Mouse (Mus musculus): ENCODE results near the gene Leap2. TPM values are rescaled to one million over a fixed set of nuclear protein-coding genes. Genes with fewer than 3 reads are reported as not detected.

The Leap2 gene
- polyA plus RNA-seq, 1 experiment from 2014 or later, result 0.45 TPM

- DNase-seq (ENCODE audit: low spot score), result no peak
These were observed 11.2 kb downstream of the Leap2 start for GRCm38 (mm10) chr11:53411738-53412137.

GRCm38 (mm10) chr11:53403638-53404037 lies 19.3 kb downstream of the Leap2 start:
- no peak for DNase-seq (ENCODE audit: low spot score)
- Histone ChIP-seq H3K27ac (no peak overlapping the region), H3K27me3 (ENCODE audit: insufficient read depth, poor library complexity, severe bottlenecking) (no peaks in the 10 kb centered on the region), H3K4me3 (no peak overlapping the region), H3K4me1 (no peaks in the 10 kb centered on the region), H3K9me3 (no peaks in the 10 kb centered on the region), H3K36me3 (peaks cover 96% of the 10 kb centered on the region)
- 79% methylated on average over 1 of the region's 1 CpGs for WGBS

More at GRCm38 (mm10) chr11:53411738-53412137, 11.2 kb downstream of the Leap2 start:
- H3K27me3 ChIP-seq (ENCODE audit: insufficient read depth, poor library complexity, severe bottlenecking), result no peaks in the 10 kb centered on the region
- H3K27ac ChIP-seq, result no peak overlapping the region
- no peak overlapping the region for H3K4me3 ChIP-seq
- no peaks in the 10 kb centered on the region for H3K4me1 ChIP-seq
- H3K9me3 ChIP-seq, result no peaks in the 10 kb centered on the region
- peaks cover 94% of the 10 kb centered on the region for H3K36me3 ChIP-seq

- H3K27ac ChIP-seq, result no peak overlapping the region
- no peaks in the 10 kb centered on the region for H3K27me3 ChIP-seq (ENCODE audit: insufficient read depth, poor library complexity, severe bottlenecking)
- no peaks in the 10 kb centered on the region for H3K4me1 ChIP-seq
- H3K4me3 ChIP-seq, result no peak overlapping the region
- H3K9me3 ChIP-seq, result no peaks in the 10 kb centered on the region
- no peak for DNase-seq (ENCODE audit: low spot score)
- peaks cover 75% of the 10 kb centered on the region for H3K36me3 ChIP-seq
- WGBS, result 76% methylated on average over 1 of the region's 1 CpGs
These were observed 29.1 kb downstream of the Leap2 start for GRCm38 (mm10) chr11:53393856-53394255.

- peaks cover 51% of the 10 kb centered on the region for H3K36me3 ChIP-seq
- H3K4me1 ChIP-seq, result no peaks in the 10 kb centered on the region
- H3K9me3 ChIP-seq, result no peaks in the 10 kb centered on the region
- no peak overlapping the region for H3K27ac ChIP-seq
- WGBS, result 96% methylated on average over 2 of the region's 2 CpGs
- H3K4me3 ChIP-seq, result no peak overlapping the region
- no peaks in the 10 kb centered on the region for H3K27me3 ChIP-seq (ENCODE audit: insufficient read depth, poor library complexity, severe bottlenecking)
- DNase-seq (ENCODE audit: low spot score), result no peak
These were observed 39.1 kb downstream of the Leap2 start for GRCm38 (mm10) chr11:53383758-53384428.

- 80% methylated on average over 1 of the region's 1 CpGs for WGBS
- peaks cover 56% of the 10 kb centered on the region for H3K36me3 ChIP-seq
These were observed 44.1 kb downstream of the Leap2 start for GRCm38 (mm10) chr11:53378918-53379317.

More at GRCm38 (mm10) chr11:53378918-53379317, 44.1 kb downstream of the Leap2 start:
- DNase-seq (ENCODE audit: low spot score), result peak; percentile 79
- no peak overlapping the region for H3K27ac ChIP-seq
- no peak overlapping the region for H3K4me3 ChIP-seq
- H3K27me3 ChIP-seq (ENCODE audit: insufficient read depth, poor library complexity, severe bottlenecking), result no peaks in the 10 kb centered on the region
- H3K4me1 ChIP-seq, result no peaks in the 10 kb centered on the region
- H3K9me3 ChIP-seq, result no peaks in the 10 kb centered on the region

Small RNAs within 50 kb of the gene (microRNA-seq; reads per million reads assigned to microRNA genes)
- gene Mir6920, result not detected

Other genes with a start within 250 kb of the Leap2 start
- gene Hspa4, start 122.7 kb downstream of the Leap2 start, polyA plus RNA-seq (2016; fragmentation: Nextera tagmentation; extraction: Ambion mirVana), result 98.3 and 109 TPM in 2 replicates
- gene Zcchc10, start 98.5 kb downstream of the Leap2 start, polyA plus RNA-seq (2016; fragmentation: Nextera tagmentation; extraction: Ambion mirVana), result 19.2 and 21.9 TPM in 2 replicates
- 30.5 and 36.7 TPM in 2 replicates for gene Aff4, start 72.3 kb downstream of the Leap2 start, polyA plus RNA-seq (2016; fragmentation: Nextera tagmentation; extraction: Ambion mirVana)
- gene Uqcrq, start 7.7 kb upstream of the Leap2 start, polyA plus RNA-seq (2016; fragmentation: Nextera tagmentation; extraction: Ambion mirVana), result 854 and 1,100 TPM in 2 replicates
- gene Gdf9, start 7.9 kb upstream of the Leap2 start, polyA plus RNA-seq (2016; fragmentation: Nextera tagmentation; extraction: Ambion mirVana), result 0.74 and 1.5 TPM in 2 replicates
- 0.10 and 0.16 TPM in 2 replicates for gene Gm10447, start 33.9 kb upstream of the Leap2 start, polyA plus RNA-seq (2016; fragmentation: Nextera tagmentation; extraction: Ambion mirVana)
- 2.3 and 2.5 TPM in 2 replicates for gene Shroom1, start 34.0 kb upstream of the Leap2 start, polyA plus RNA-seq (2016; fragmentation: Nextera tagmentation; extraction: Ambion mirVana)
- gene Gm9837, start 47.3 kb upstream of the Leap2 start, polyA plus RNA-seq (2016; fragmentation: Nextera tagmentation; extraction: Ambion mirVana), result not detected in 2 replicates
- gene Gm9945, start 57.0 kb upstream of the Leap2 start, polyA plus RNA-seq (2016; fragmentation: Nextera tagmentation; extraction: Ambion mirVana), result not detected in 2 replicates
- gene Sowaha, start 57.1 kb upstream of the Leap2 start, polyA plus RNA-seq (2016; fragmentation: Nextera tagmentation; extraction: Ambion mirVana), result 0.32 and 0.38 TPM in 2 replicates
- 20.1 and 22.9 TPM in 2 replicates for gene Sept8, start 96.1 kb upstream of the Leap2 start, polyA plus RNA-seq (2016; fragmentation: Nextera tagmentation; extraction: Ambion mirVana)
- gene Kif3a, start 144.2 kb upstream of the Leap2 start, polyA plus RNA-seq (2016; fragmentation: Nextera tagmentation; extraction: Ambion mirVana), result 32.7 and 47.1 TPM in 2 replicates
- gene Il4, start 195.5 kb upstream of the Leap2 start, polyA plus RNA-seq (2016; fragmentation: Nextera tagmentation; extraction: Ambion mirVana), result 0.39 and 0.72 TPM in 2 replicates
- not detected in 2 replicates for gene Il13, start 211.5 kb upstream of the Leap2 start, polyA plus RNA-seq (2016; fragmentation: Nextera tagmentation; extraction: Ambion mirVana)